Mouse (Mus musculus): Measurements from ENCODE around the gene Atp5s.

DNA sequence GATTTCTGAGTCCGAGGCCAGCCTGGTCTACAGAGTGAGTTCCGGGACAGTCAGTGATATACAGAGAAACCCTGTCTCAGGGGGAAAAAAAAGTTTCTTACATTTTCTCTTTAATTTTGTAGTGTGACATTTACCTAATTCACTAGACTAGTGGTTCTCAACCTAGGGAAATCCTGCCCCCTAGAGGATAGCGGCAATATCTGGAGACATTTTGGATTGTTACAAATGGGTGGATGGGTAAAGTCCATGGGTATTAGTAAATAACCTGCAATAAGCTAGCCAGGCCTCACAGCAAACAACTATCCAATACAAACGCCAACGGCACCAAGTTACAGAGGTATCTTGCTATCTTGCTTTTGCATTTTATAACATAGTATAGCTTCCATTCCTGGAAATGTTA, 28.0 kb upstream of the Atp5s start:
- no peak for TF ChIP-seq GATA1 (IDR thresholded peaks at IDR 0.05; ENCODE audit: borderline replicate concordance, low read length)
- TF ChIP-seq FLI1 (IDR thresholded peaks at IDR 0.05; ENCODE audit: low read length) = no peak
